Mouse (Mus musculus) monocyte, adult 5-6 weeks (primary cell): Measurements from ENCODE around the gene Slc35e3. TPM values are rescaled to one million over a fixed set of nuclear protein-coding genes. Genes with fewer than 3 reads are reported as not detected.
"Not testable (repeated sequence)": the region's sequence is repeated elsewhere in the genome, so short reads cannot be mapped to it uniquely, and the experiment has no call there.

ENCODE experiments used
- ATAC-seq: fragments of 153-309, 156-312 bp; replicated peaks from 2 replicates; pipeline ENCODE4 v1.8.0; 2017; ENCODE audit warnings: mild to moderate bottlenecking; ENCODE audit not compliant: low TSS enrichment, insufficient number of reproducible peaks, severe bottlenecking, poor library complexity, low FRiP score
- total RNA-seq: library from RNA; stranded (forward); fragments of 200-1000, 200-491, 200-594 nt; gene quantifications from 3 replicates; pipeline ENCODE4 v1.2.3, GENCODE M21; 2017

Slc35e3 gene
- total RNA-seq, 1 experiment from 2014 or later: 20.0 TPM

DNA sequence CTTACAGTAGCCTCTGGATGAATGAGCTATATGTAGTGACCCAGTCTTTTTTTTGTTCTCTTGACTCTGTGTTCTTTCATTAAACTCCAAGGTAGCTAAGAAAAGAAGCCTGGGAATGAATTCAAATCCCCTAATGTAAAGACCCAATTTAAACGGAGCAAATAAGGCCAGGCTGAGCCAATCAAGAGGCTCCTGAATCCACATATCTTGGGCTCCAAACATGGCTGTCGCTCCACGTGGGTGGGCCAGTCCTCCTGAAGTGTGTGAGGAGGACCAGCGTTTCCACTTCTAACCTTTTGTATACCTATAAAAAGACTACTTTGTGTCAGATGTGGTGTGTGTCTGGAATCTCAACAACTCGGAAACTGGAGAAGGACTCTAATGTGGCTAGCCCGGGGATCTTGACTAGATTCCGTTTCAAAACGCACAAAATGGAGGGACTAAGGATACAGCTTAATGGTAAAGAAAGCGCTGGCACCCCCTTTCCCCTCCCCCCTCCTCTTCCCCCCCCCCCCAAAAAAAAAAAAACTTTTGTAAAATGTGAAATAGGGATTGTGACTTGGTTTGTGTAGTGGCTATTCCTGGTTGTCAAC is 18.6 kb downstream of the Slc35e3 start:
- no peak for ATAC-seq

DNA sequence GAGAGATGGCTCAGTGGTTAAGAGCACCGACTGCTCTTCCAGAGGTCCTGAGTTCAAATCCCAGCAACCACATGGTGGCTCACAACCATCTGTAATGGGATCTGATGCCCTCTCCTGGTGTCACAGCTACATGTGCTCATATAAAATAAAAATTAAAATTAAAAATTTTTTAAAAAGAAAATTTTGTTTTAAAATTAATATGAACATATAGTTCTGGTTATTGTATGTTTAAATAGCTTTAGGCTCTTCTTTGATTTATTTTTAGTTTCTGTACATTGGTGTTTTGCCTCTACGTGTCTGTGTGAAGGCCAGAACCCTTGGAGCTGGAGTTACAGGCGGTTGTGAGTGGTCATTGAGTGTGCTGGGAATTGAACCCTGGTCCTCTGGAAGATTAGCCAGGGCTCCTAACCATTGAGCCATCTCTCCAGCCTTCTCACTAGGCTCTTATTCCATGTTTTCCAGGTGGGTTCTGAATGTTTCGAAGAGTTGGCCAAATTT is 19.2 kb downstream of the Slc35e3 start:
- ATAC-seq: no peak

DNA sequence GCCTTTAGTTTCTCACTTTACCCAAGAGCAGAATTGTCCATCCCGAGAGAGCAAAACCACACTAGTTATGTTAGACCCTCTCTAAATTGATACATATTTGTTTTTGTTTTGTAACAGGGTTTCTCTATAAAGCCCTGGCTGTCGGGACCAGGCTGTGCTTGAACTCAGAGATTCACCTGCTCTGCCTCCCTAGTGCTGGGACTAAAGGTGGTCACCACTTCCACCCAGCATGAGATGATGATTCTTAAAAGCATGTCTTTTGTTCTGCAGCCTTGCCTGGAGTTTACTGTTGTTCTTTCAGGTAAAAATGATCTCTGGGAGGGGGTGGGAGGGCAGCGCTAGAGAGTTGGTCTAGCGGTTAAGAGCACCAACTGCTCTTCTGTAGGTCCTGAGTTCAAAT is 19.8 kb downstream of the Slc35e3 start:
- no peak for ATAC-seq

DNA sequence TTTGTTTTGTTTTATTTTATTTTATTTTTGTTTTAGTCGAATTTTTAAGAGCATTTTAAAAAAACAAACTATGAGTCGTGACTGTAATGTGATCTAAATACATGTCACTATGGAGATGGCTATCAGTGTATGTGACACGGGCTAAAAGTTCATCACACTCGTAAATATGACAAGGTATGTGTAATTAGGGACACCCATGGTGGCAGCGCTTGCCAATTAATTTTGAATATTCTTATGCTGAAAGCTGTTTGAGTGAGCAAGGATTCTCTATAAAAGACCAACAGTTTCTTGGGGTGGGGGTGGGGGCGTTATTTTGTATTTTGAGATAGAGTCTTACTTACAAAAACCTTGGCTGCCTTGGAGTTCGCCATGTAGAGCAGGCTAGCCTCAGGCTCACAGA is 20.5 kb downstream of the Slc35e3 start:
- no peak for ATAC-seq

DNA sequence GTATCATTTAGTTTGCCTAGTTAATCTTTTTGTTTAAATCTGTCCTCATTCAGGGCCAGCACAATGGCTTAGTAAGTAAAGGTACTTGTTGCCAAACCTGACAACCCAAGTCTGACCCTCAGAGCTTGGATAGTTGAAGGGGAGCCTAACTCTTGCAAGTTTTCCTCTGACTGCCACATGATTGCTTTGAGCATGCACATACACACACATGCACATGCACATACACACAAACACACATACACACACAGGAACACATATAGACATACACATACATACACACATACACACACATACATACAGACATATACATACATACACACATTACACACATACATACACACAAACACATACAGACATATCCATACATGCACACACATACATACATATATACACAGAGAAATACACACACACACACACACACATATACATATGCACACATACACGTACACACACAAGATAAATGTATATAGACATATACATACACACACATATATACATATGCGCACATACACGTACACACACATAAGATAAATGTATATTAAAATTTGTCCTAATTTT is 21.3 kb downstream of the Slc35e3 start:
- no peak for ATAC-seq

DNA sequence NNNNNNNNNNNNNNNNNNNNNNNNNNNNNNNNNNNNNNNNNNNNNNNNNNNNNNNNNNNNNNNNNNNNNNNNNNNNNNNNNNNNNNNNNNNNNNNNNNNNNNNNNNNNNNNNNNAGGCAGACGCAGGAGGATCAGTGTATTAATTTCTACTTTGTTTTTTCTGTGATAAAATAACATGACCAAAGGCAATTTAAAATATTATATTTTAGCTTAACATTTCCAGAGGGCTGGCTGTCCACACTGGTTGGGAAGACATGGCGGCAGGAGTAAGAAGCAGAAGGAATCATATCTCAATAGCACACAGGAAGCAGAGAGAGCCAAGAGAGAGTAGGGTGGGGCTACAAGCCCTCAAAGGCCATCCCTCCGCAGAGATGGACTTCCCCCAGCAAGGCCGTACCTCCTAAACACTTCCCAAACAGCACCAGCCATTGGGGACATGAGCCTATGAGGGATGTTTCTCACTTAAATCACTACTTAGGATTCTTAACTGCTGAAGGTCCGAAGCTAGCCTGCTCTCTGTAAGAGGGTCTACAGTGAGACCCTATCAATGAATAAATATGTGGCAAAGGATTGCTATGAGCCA is 21.9 kb downstream of the Slc35e3 start:
- peak; percentile 57; the same call in 1 of the 2 replicates for ATAC-seq

DNA sequence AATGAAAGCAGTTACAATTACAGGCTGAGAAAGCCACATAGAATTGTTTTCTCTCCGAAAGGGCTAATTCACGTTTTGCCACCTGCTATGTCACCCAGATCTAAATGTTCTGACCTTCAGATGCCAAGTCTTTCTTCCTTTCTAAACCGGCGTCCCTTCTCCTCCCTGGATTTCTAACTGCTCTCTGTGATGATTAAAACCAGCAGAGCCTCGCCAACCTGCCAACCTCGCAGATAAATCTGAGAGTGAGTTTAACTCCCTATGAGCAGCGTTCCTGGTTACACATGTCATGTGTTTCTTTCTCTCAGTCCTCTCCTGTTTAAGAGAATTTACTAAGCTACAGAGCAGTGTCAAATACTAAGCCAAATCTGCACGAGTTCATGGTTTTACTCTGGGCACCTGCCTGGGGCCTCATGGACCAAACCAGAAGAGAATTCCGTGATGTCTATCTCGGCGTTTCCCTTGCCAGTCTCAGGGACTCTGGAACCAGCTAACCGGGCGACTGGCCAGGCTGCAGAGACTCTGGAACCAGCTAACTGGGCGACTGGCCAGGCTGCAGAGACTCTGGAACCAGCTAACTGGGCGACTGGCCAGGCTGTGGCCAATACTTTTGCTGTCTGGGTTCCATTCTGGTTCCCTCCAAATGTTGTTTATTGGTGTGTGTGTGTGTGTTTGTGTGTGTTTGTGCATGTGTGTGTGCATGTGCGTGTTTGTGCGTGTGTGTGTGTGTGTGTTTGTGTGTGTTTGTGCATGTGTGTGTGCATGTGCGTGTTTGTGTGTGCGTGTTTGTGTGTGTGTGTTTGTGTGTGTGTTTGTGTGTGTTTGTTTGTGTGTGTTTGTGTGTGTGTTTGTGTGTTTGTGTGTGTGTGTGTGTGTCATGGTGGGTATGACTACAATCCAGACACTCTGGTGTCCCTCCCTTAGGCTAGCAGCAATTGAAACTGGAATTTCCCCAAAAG is 27.7 kb downstream of the Slc35e3 start:
- ATAC-seq: no peak

- peak; percentile 23; the same call in 1 of the 2 replicates for ATAC-seq
Observed at GRCm38 (mm10) chr10:117717583-117717982, 28.6 kb downstream of the Slc35e3 start.

GRCm38 (mm10) chr10:117716686-117717085 is 29.5 kb downstream of the Slc35e3 start:
- no peak for ATAC-seq

DNA sequence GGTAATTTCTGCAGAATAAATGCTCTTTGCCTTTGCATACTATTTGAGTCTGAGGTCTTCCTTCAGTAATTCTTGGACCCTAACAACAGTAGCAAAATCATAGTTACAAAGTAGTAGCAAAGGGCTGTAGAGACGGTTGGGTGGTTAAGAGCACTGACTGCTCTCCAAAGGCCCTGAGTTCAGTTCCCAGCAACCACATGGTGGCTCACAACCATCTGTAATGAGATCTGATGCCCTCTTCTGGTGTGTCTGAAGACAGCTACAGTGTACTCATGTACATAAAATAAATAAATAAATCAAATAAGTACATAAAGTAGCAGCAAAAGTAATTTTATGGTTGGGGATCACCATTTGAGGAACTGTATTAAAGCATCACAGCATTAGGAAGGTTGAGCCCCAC is 30.5 kb downstream of the Slc35e3 start:
- ATAC-seq: not testable (repeated sequence)

GRCm38 (mm10) chr10:117714928-117715500 is 31.2 kb downstream of the Slc35e3 start:
- no peak for ATAC-seq

DNA sequence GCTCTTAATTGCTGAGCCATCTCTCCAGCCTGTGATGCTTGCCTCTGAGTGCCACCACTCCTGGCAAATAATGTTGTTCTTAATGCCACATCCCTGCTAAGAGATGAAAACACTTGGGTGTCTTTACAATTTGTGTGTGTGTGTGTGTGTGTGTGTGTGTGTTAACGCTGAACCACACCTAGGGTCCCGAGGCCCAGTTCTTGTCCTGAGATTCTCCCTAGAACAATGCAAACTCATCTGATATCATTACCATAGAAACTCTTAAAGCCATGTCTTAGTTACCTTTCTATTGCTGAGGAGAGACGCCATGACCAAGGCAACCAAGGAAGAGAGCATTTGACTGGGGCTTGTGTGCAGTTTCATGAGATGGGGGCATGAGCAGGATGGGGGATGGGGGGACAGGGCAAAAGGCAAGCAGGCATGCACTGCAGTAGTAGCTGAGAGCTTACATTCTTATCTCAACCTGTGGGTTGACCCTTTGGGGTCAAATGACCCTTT is 32.1 kb downstream of the Slc35e3 start:
- no peak for ATAC-seq

DNA sequence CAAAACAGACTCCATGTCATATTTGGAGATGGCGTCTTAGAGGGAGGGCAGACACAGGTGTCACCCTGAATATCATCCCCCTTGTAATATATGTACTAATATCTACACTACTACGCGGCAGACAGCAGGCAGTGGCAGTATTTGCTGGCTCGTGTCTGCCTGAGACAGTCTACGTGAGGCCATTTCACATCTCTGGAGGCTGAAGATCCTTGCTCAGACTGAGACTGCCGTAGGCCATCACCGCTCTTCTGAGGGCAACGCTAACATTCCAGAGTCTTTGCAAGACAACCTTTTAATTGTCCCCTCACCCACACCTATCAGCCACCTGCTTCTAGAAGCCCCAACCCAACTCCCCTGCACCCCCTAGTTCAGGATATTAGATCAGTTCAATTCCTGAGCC is 32.7 kb downstream of the Slc35e3 start:
- no peak for ATAC-seq

GRCm38 (mm10) chr10:117712871-117713270 is 33.3 kb downstream of the Slc35e3 start:
- no peak for ATAC-seq

GRCm38 (mm10) chr10:117712191-117712754 is 33.9 kb downstream of the Slc35e3 start:
- ATAC-seq: no peak

GRCm38 (mm10) chr10:117711408-117711807 is 34.8 kb downstream of the Slc35e3 start:
- ATAC-seq: no peak

- peak; percentile 69 for ATAC-seq
Observed at GRCm38 (mm10) chr10:117710604-117711141, 35.5 kb downstream of the Slc35e3 start, which contains the start of gene Mdm2. Gene Mdm2, minus strand, starts transcription at chr10:117710758.
